In genomic region chr15:85177576-85177975, GRCm38 (mm10) we compare ENCODE assay signal across 9 mouse cellular contexts. TPM values are rescaled to one million over a fixed set of nuclear protein-coding genes. Genes with fewer than 3 reads are reported as not detected.
DNase-seq lines count a peak whose midpoint lies in the region; ATAC-seq and TF ChIP-seq lines count a peak whose summit lies in the region.
"Had no signal": no experiment of that assay in that cellular context is flagged by ENCODE, and none has a peak within 500 bp of the region (broad histone marks: within the 10 kb centered on the region; RNA-seq: fewer than 3 reads in every experiment).

No protein-coding gene starts in this region.

- no peaks in the 10 kb centered on the region for H3K9me3 ChIP-seq in forebrain, embryonic 10.5 days
- no peaks in the 10 kb centered on the region for H3K9me3 ChIP-seq in forebrain, embryonic 12.5 days
- no peaks in the 10 kb centered on the region for H3K9me3 ChIP-seq in lung, postnatal 0 days (ENCODE audit: low read length)
- 0 out of 2 replicates have a peak, but pooled peaks cover 3% of the 10 kb centered on the region for H3K9me3 ChIP-seq in heart, embryonic 14.5 days (ENCODE audit: control insufficient read depth, low read length)
- H3K9me3 ChIP-seq: limb, embryonic 12.5 days had no signal

- H3K27me3 ChIP-seq in forebrain, embryonic 10.5 days (ENCODE audit: poor library complexity, severe bottlenecking) = no peaks in the 10 kb centered on the region
- no peaks in the 10 kb centered on the region for H3K27me3 ChIP-seq in forebrain, embryonic 12.5 days
- no peaks in the 10 kb centered on the region for H3K27me3 ChIP-seq in lung, postnatal 0 days (replicated peaks; ENCODE audit: insufficient read depth, low read length)
- H3K27me3 ChIP-seq in heart, embryonic 14.5 days (ENCODE audit: control insufficient read depth, insufficient read depth, low read length) = no peaks in the 10 kb centered on the region
- H3K27me3 ChIP-seq: limb, embryonic 12.5 days had no signal

- TF ChIP-seq POLR2A in lung, adult 2 months (IDR thresholded peaks at IDR 0.05; ENCODE audit: borderline replicate concordance, extremely low read depth, low read depth, low read length) = no peak

- no peak overlapping the region for H3K9ac ChIP-seq in forebrain, embryonic 12.5 days
- no peak overlapping the region for H3K9ac ChIP-seq in lung, postnatal 0 days (replicated peaks; ENCODE audit: low read depth)
- H3K9ac ChIP-seq in heart, embryonic 14.5 days (ENCODE audit: low read length) = 0 out of 2 replicates have a peak overlapping the region, but pooled peaks have one; percentile 14
- H3K9ac ChIP-seq: limb, embryonic 12.5 days had no signal

- 84% methylated on average over 8 of the region's 8 CpGs for WGBS in forebrain, embryonic 10.5 days
- WGBS in forebrain, embryonic 12.5 days = 70% methylated on average over 8 of the region's 8 CpGs
- whole genome bisulfite sequencing in lung, postnatal 0 days = 36% methylated on average over 8 of the region's 8 CpGs
- 40% methylated on average over 8 of the region's 8 CpGs for WGBS in lung, adult 2 months
- WGBS in heart, embryonic 14.5 days = 41% methylated on average over 8 of the region's 8 CpGs

- no peaks in the 10 kb centered on the region for H3K36me3 ChIP-seq in forebrain, embryonic 10.5 days (replicated peaks)
- H3K36me3 ChIP-seq in forebrain, embryonic 12.5 days (replicated peaks) = no peaks in the 10 kb centered on the region
- H3K36me3 ChIP-seq in lung, postnatal 0 days (ENCODE audit: insufficient read depth, low read length) = no peaks in the 10 kb centered on the region
- no peaks in the 10 kb centered on the region for H3K36me3 ChIP-seq in heart, embryonic 14.5 days (ENCODE audit: control insufficient read depth, insufficient read depth, low read length)
- H3K36me3 ChIP-seq: limb, embryonic 12.5 days had no signal

- no peak for TF ChIP-seq EP300 in lung, postnatal 0 days (IDR thresholded peaks at IDR 0.05)

- peak; percentile 51 for DNase-seq in forebrain, embryonic 10.5 days (ENCODE audit: extremely low spot score, low spot score)
- DNase-seq in lung, postnatal 0 days (ENCODE audit: low spot score) = peak; percentile 94
- no peak for DNase-seq in lung, adult 2 months
- peak; percentile 84 for DNase-seq in R1 (ENCODE audit: low read depth, low spot score)
- DNase-seq in retina, postnatal 7 days (ENCODE audit: low read depth, low spot score) = peak; percentile 56
- no peak for DNase-seq in frontal cortex, postnatal 14 days (ENCODE audit: low spot score in 2 of 2)

- no peak overlapping the region for H3K27ac ChIP-seq in forebrain, embryonic 10.5 days
- no peak overlapping the region for H3K27ac ChIP-seq in forebrain, embryonic 12.5 days
- H3K27ac ChIP-seq in lung, postnatal 0 days (ENCODE audit: low read length) = no peak overlapping the region
- H3K27ac ChIP-seq in heart, embryonic 14.5 days (replicated peaks in 1 of 2; ENCODE audit: control insufficient read depth in 1 of 2, insufficient read depth in 1 of 2, low read depth in 2 of 2, low read length in 2 of 2) = peak overlapping the region; percentile 72 to 75
- H3K27ac ChIP-seq: limb, embryonic 12.5 days had no signal

- no peaks in the 10 kb centered on the region for H3K4me1 ChIP-seq in forebrain, embryonic 10.5 days
- H3K4me1 ChIP-seq in forebrain, embryonic 12.5 days = no peaks in the 10 kb centered on the region
- H3K4me1 ChIP-seq in lung, postnatal 0 days (ENCODE audit: insufficient read depth, low read depth, low read length) = 0 out of 2 replicates have a peak, but pooled peaks cover 2% of the 10 kb centered on the region
- no peaks in the 10 kb centered on the region for H3K4me1 ChIP-seq in lung, adult 2 months (ENCODE audit: control insufficient read depth, insufficient read depth, low read length)
- H3K4me1 ChIP-seq in heart, embryonic 14.5 days (ENCODE audit: control insufficient read depth in 2 of 2, insufficient read depth in 2 of 2, low read length in 2 of 2) = peaks cover 23 to 38% of the 10 kb centered on the region in 2 experiments

- no peak for TF ChIP-seq CTCF in lung, postnatal 0 days (IDR thresholded peaks at IDR 0.05)
- TF ChIP-seq CTCF in lung, adult 2 months (IDR thresholded peaks at IDR 0.05; ENCODE audit: insufficient read depth, low read length) = no peak

- H3K4me3 ChIP-seq in forebrain, embryonic 10.5 days = no peak overlapping the region
- H3K4me3 ChIP-seq in forebrain, embryonic 12.5 days (replicated peaks) = no peak overlapping the region
- no peak overlapping the region for H3K4me3 ChIP-seq in lung, postnatal 0 days (ENCODE audit: low read depth, low read length)
- H3K4me3 ChIP-seq in lung, adult 2 months (replicated peaks; ENCODE audit: extremely low read depth, low read depth, low read length) = no peak overlapping the region
- no peak overlapping the region for H3K4me3 ChIP-seq in heart, embryonic 14.5 days (ENCODE audit: control insufficient read depth in 1 of 2, insufficient read depth in 1 of 2, low read depth in 1 of 2, low read length in 2 of 2)
- H3K4me3 ChIP-seq: limb, embryonic 12.5 days had no signal

- no peak overlapping the region for H3K4me2 ChIP-seq in forebrain, embryonic 12.5 days
- H3K4me2 ChIP-seq in lung, postnatal 0 days (replicated peaks; ENCODE audit: low read depth, low read length) = no peak overlapping the region; the same call in 1 of the 2 replicates
- H3K4me2 ChIP-seq in heart, embryonic 14.5 days (ENCODE audit: low read length) = peak overlapping the region; percentile 49
- H3K4me2 ChIP-seq: limb, embryonic 12.5 days had no signal

- no peak for ATAC-seq in forebrain, embryonic 12.5 days (ENCODE audit: low FRiP score)
- ATAC-seq in lung, postnatal 0 days = no peak
- no peak for ATAC-seq in heart, embryonic 14.5 days (ENCODE audit: insufficient number of reproducible peaks, insufficient read depth, low FRiP score, low read depth)

RNA-seq across cellular contexts. Expression of gene Fbln1, which starts 28.2 kb away (rescaled TPM):
- polyA plus RNA-seq in forebrain, embryonic 10.5 days (2016; fragmentation: Nextera tagmentation; extraction: Ambion mirVana) = 154 and 157 TPM in 2 replicates
- polyA plus RNA-seq in forebrain, embryonic 12.5 days (2016; fragmentation: Nextera tagmentation; extraction: Ambion mirVana) = 101 and 112 TPM in 2 replicates
- polyA plus RNA-seq in lung, postnatal 0 days (2015; fragmentation: Nextera tagmentation; extraction: Ambion mirVana) = 45.7 and 51.2 TPM in 2 replicates
- polyA plus RNA-seq in lung, adult 2 months (2012; rRNA removed) = 116 and 137 TPM in 2 replicates
- 128 and 162 TPM in 2 replicates for polyA plus RNA-seq in heart, embryonic 14.5 days (2014; fragmentation: Nextera tagmentation; extraction: Ambion mirVana)

RNA-seq across cellular contexts. Expression of gene Ribc2, which starts 45.7 kb away (rescaled TPM):
- polyA plus RNA-seq in forebrain, embryonic 10.5 days (2016; fragmentation: Nextera tagmentation; extraction: Ambion mirVana) = 0.82 and 0.99 TPM in 2 replicates
- polyA plus RNA-seq in forebrain, embryonic 12.5 days (2016; fragmentation: Nextera tagmentation; extraction: Ambion mirVana) = 0.46 and 0.96 TPM in 2 replicates
- polyA plus RNA-seq in lung, postnatal 0 days (2015; fragmentation: Nextera tagmentation; extraction: Ambion mirVana) = 0.56 and 1.2 TPM in 2 replicates
- polyA plus RNA-seq in lung, adult 2 months (2012; rRNA removed) = 0.37 and 0.43 TPM in 2 replicates
- not detected in 2 replicates for polyA plus RNA-seq in heart, embryonic 14.5 days (2014; fragmentation: Nextera tagmentation; extraction: Ambion mirVana)

RNA-seq across cellular contexts. Expression of gene Smc1b, which starts 45.8 kb away (rescaled TPM):
- 0.06 and 0.10 TPM in 2 replicates for polyA plus RNA-seq in forebrain, embryonic 10.5 days (2016; fragmentation: Nextera tagmentation; extraction: Ambion mirVana)
- polyA plus RNA-seq in forebrain, embryonic 12.5 days (2016; fragmentation: Nextera tagmentation; extraction: Ambion mirVana) = 0.17 and 0.24 TPM in 2 replicates
- polyA plus RNA-seq in lung, postnatal 0 days (2015; fragmentation: Nextera tagmentation; extraction: Ambion mirVana) = 0.04 TPM in 1 of 2 replicates, not detected in the other
- polyA plus RNA-seq in lung, adult 2 months (2012; rRNA removed) = not detected in 2 replicates
- polyA plus RNA-seq in heart, embryonic 14.5 days (2014; fragmentation: Nextera tagmentation; extraction: Ambion mirVana) = 0.04 and 0.09 TPM in 2 replicates

Comparison
In these comparisons a context has a peak if more than half of its experiments do, and no peak if none do; other contexts are left out.
1. DNase-seq: peak in forebrain, embryonic 10.5 days (single experiment), lung, postnatal 0 days (single experiment), R1 (single experiment) and retina, postnatal 7 days (single experiment); none in lung, adult 2 months (single experiment) and frontal cortex, postnatal 14 days (0 of 2).
2. H3K27ac ChIP-seq: peak in heart, embryonic 14.5 days (2 of 2); none in forebrain, embryonic 10.5 days (single experiment), forebrain, embryonic 12.5 days (single experiment) and lung, postnatal 0 days (single experiment).